Mouse (Mus musculus) urinary bladder, postnatal 14 days (tissue): ENCODE data around the gene Tesk2.
A peak's percentile ranks its signal among the peaks of the same experiment; 100 is the strongest.
"Not testable (repeated sequence)": the region's sequence is repeated elsewhere in the genome, so short reads cannot be mapped to it uniquely, and the experiment has no call there.

Experiments
- DNase-seq: peaks from one replicate; pipeline ENCODE4 v3.0.0; 2021; ENCODE audit warnings: low spot score

Tesk2 gene

DNA sequence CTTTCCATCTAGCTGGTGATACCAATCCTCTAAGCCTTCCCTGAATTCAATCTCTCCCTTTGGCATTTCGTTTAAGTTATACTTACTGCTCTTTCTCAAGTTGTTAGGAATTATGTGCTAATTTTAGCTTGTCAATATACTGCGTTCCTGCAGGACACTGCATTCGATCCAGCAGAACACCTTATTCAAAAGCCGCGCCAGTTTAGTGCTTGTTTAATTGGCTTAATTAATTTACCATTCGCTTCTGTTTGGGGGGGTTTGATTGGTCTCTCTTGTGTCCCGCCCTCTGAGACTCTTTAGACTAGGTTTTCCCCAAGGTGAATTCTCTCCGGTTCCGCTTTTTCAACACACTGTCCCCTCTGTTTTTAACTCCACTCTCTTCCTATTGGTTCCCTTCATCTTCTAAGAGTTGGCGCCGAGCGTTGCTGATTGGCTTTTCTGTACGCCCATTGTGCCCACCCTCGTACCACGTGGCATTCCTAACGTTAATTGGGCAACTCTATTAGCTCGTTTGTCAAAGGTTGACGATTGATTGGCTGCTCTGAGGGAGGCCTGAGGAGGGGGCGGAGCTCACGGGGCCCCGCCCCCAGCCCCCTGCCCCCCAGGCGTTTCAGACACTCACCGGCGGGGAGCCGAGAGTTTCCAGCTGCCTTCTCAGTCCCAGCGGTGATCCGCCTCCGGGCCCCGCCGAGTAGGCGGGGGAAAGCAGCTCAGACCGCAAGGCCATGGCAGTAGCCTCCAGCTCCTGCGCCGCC, at the start of gene Tesk2:
Gene Tesk2 (plus strand): TSS at position 606 of the 755 bp plus-strand sequence.
- peak; percentile 94 for DNase-seq

DNA sequence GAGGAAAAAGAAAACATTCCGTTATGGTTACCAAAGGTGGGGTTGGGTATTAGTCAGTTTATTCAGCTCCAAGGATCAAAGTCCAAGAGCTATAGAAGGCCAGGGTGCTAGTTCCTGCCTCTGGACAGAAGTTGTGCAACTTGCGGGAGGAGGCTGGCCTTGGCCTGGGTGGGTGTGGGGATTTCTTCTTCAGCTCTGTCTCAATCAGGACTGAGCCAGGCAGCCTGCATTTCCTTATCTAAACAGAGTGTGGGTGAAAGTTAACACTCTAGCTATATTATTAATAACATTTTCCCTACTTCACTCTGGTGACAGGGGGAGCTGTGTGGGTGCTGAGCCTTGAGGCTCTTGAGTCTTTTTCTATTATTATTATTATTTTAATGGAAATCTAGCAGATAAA, 48.0 kb upstream of the Tesk2 start:
- peak; percentile 60 for DNase-seq

DNA sequence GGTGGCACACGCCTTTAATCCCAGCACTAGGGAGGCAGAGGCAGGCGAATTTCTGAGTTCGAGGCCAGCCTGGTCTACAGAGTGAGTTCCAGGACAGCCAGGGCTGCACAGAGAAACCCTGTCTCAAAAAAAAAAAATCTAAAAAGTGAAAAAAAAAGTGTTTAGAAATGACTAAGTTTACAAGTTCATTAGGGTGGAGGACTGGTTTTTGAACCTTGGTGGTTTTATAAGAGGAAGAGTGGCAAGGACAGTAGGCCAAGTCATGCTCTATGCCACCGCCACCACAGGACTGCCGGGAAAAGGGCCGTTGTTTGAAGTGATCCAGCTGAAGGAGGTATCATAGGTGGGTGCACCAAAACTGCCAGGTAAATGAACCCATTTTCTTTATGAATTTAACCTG, 46.0 kb upstream of the Tesk2 start:
- not testable (repeated sequence) for DNase-seq

DNA sequence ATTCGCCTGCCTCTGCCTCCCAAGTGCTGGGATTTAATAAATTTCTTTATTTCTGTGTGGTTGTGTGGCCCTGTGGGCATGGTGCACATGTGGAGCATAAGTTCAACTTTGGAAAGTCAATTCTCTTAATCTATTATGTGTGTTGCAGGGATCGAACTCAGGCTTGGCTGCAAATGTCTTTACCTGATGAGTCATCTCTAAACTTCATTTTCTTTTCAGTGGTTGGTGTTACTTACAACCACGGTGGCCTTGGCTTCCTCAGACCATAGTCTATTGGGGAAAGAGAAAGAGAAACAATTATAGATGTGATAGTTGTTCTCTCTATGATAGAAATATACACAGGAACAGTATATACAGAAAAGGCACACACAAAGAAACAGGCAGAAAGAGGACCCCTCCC, 44.7 kb upstream of the Tesk2 start:
- no peak for DNase-seq

DNA sequence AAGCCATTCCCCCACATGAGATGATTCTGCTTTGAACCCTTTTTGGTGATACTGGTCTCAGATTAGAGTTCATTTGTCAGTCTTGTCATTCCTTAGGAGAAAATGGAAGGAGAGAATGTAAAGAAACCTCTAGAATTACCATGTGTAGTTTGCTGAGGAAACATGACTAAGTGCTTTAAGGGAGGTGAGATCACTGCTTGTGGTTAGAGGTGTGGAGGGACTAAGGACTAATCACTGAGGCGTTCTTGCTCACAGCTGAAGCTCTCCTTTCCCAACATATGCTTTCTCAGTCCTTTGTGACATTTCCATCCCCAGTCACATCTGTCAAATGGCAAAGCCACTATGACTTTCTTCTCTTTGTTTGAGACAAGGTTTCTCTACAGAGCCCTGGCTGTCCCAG, 42.9 kb upstream of the Tesk2 start:
- no peak for DNase-seq

DNA sequence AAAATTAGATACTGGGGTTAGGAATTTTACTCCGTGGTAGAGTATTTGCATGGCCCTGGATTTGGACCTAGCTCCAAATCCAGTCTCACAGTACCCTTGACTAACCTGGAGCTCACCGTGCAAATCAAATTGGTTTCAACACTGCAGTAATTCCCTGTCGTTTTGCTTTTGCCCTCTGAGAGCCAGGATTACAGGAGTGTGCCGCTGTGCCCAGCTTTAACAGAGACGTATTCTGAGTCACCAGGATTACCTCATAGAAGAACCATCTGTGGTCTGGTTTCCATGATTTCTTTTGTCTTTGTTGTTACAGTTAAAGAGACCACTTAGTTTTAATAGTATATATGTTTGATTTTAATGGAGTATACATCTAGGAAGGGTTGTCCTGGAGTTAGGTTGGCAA, 41.6 kb upstream of the Tesk2 start:
- no peak for DNase-seq

DNA sequence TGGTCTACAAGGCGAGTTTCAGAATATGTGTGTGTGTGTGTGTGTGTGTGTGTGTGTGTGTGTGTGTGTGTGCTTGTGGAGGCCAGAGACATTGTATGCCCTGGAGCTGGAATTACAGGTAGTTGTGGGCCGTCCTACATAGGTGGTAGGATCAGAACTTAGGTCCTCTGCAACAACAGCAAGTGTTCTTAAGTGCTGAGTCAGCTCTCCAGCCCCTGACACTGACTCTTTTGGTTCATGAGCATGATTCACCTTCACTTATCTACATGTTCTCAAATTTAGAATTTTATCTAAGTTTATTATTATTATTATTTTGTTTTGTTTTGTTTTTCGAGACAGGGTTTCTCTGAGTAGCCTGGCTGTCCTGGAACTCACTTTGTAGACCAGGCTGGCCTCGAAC, 40.2 kb upstream of the Tesk2 start:
- not testable (repeated sequence) for DNase-seq

DNA sequence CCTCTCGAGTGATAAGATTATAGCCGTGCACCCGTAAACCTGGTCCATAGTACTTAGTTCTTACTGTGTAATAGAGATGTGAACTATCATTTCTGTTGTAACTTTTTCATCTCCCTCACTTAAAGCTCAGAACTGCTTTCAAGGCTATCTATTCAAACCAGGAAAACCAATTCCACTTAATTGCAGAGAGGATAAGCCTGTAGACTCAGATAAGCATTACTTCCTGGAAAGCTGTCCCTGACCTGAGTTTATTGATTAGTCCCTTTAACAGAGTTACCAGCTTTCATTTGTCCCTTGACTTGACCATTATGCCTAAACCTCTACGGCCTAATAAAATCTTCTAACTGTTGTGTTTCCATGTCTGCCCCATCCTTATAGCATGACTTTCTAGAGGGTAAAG, 36.8 kb upstream of the Tesk2 start:
- DNase-seq, result no peak

DNA sequence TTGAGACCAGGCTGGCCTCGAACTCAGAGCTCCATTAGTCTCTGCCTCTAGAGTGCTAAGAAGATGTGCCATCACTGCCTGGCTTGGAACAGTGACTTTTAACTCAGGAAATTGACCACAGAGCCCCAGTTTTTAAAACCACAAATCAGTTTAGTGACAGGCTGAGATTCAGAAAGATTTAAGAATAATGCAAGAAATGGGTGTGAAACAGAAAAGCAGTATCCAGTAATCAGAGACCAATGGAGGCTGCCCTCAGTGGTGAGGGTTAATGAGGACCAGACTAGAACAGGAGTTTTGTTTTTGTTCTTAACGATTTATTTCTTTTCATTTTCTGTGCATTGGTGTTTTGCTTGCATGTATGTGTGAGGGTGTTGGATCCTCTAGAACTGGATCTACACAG, 36.1 kb upstream of the Tesk2 start:
- DNase-seq, result no peak

DNA sequence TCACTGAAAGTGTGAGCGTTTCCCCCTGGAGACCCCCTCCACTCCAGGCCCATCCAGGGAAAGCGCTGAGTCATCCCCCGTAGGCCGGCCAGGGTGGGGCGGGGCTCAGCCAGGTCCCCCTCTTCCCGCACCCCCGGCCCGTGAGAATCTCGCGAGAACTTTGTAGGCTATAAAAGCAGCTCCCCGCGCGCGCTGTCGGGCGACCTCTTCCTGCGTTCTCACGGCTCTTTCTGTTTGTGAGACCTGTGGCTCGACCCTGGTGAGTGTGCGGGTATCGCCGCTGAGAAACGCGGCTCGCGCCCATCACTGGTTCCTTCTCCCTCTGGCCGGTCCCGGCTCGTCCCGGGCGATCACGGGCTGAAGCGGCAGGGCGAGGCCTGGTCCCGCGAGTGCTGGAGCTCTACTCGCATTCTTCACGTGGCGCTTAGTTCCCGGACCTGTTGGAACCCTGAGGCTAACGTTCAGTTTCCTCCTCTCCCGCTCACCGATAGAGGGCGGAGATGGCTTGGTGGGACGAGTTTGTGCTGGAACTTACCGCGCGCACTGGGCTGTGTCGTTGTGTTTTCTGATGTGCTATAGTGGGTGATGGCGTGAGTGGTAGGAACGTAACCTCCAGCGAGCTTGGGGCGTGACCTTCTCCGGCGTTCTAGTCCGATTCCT, 35.2 kb upstream of the Tesk2 start, which contains the start of gene Prdx1:
Gene Prdx1 (plus strand): TSS at position 143 of the 660 bp plus-strand sequence.
- peak; percentile 96 for DNase-seq

DNA sequence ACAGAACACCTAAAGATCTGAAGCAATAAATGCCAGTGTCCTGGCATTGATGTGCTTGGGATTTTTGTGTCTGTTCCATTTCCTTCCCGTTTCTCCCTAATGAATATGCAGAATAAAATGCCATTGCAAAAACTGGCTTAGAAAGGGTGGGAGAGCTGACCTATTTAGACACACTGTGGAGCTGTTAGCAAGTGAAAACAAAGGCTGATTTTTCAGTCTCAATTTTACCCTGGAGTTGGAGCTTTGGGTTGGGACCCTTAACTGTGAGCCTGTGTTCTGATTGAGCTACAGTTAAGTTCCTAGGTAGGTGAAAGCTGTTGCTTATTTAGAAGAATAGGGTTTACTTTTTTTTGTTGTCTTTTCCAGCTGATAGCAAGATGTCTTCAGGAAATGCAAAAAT, 33.7 kb upstream of the Tesk2 start:
- DNase-seq, result no peak

DNA sequence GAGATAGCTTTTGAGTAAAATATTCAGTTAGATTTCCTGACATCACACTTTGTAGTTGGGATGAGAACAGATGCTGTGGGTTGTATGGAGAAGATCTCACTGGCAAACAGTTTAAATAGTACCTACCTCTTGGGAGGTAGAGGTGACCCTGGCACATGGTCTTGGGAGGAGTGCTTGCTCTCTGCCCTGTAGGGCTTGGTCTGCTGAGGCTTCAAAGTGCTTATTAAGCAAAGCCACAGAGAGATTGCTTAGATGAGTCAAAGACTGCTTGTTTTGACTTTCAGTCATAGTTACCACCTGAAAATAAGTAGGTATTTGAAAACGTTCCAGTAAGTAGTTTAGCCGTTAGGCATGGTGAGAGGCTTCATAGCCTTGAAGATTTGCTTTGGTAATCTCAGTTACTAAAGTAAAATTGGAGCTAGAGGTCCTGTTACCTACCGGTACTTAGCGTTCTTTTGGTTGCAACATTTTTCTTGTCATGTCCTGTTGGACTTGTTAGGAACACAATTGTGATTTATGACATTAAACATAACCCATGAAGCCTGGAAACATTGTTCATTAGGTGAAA, 31.4 kb upstream of the Tesk2 start:
- DNase-seq, result no peak

DNA sequence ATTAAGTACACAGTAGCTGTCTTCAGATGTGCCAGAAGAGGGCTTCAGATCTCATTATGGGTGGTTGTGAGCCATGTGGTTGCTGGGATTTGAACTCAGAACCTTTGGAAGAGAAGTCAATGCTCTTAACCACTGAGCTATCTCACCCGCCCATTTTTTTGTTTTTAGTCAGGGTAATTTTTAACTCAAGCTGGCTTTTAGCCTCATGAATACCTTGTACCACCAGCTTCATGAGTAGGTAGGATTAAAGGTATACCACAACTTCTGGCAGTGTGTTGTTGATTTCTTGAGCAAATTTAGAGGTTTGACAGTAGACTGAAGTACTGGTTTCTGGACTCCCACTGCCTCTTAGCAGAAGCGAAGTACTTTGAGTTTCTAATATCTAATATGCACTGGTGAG, 28.6 kb upstream of the Tesk2 start:
- DNase-seq, result no peak

DNA sequence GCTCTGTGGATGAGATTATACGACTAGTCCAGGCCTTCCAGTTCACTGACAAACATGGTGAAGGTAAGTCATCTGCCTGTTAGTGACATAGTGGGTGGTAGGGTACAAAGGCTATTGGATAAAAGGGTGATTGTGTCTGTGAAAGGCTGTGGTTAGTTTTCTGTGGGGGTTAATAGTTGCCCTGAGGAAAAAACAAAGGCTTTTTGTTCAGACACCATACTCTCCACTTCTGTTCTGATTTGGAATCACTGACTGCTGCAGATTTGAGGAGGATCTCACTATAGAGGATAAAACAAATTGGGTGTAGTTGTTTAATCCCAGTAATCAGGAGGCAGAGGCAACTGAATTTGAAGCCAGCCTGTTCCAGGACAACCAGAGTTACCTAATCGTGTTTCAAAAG, 27.0 kb upstream of the Tesk2 start:
- no peak for DNase-seq

DNA sequence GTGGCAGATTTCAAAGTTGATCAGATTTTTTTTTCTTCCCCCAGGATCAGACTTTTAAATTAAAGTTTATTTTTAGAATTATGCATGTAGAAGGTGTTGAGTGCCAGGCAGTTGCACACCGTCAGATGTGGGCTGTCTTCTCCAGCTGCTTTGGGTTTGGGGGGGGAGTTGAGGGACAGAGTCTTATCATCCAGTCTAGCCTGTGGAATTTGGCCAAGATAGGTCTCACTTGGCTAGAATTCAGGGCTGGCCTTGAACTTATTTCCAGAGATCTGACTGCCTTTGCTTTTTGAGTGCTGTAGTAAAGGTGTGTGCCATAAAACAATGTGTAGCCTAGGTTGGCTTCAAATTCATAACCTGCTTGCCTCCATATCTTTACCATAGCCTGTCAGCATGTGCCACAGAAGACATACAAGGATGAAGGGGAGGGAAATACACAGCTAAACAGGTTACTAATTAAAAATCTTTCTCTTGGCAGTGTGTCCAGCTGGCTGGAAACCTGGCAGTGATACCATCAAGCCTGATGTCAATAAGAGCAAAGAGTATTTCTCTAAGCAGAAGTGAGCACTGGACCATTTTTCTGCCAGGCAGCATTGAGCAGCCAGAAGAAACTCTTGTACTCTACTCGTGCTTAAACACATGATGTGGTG, 21.9 kb upstream of the Tesk2 start:
- no peak for DNase-seq

DNA sequence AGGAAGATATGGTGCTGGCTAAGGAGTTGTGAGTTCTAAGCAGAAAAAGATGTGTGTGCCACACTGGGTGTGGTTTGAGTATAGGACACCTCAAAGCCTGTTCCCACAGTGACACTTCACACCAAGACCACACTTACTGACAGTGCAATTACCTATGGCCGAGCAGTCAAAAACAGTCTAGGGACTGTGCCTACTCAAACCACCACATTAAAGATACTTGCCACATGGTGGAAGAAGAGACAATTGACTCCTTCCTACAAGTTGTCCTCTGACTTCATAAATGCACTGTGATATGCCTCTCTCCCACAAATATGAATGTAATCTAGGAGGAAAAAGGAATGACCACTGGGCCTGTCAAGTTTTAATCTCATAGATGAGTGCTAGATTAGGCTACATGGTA, 19.8 kb upstream of the Tesk2 start:
- no peak for DNase-seq

DNA sequence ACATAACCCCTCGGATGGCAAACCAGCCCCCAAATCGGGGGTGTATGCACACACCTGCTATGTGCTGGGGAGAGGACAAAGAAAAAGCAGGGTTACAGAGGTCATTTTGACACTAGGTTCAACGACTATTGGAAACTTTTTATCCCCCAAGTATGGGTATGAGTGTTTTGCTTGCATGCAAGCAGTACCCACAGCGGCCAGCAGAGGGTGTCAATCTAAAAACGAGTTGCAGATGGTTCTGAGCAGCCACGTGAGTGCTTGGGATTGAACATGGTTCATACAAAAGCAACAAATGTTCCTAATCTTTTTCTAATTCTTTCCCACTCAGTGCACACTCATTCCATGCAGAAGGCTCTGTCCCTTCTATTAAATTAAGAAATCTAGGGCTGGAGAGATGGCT, 16.9 kb upstream of the Tesk2 start:
- DNase-seq, result peak; percentile 77

DNA sequence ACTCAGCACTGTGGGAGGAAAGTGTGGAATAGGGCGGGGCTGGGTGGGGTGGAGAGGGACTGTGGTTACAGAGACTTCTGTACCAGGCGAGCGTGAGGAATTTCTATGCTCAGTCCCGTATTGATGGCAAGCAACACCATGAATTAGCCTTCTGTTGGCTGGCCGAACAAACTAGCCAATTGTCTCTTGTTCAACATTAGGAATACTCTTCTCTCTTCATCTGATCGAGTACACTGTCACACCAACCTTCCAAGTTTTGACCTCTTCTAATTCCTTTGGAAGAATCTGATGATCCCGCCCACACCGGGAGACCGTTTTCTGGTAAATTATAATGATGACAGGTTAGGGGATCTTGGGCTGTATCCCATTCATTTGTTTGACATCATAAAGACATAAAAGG, 13.1 kb upstream of the Tesk2 start:
- DNase-seq, result no peak

DNA sequence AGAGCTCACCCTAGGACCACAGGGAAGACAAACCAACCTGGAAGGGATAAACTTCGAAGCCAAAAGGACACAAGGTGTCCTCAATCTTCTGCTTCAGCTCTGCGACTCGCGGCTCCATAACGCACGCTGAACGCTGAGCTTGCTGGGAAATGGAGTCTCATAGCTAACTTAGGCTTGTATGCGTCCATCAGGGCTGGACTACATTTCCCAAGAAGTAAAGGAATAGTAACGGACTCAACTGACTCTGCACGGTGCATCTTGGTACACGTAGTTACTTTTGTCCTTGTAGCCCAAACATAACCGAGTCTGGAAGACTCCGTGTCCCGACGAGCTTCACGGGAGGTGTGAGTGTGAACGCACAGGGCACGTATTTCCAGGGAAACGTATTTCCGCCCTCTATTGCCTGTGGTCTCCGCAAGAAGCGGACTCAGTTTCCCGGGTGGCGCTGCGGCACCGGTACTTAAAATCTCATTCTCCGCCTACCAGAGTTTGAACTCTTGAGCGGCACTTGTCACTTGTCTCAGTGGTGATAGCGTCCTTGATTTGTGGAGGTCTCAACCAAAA, 12.5 kb upstream of the Tesk2 start, which contains the start of the genes Mmachc and Ccdc163:
Gene Mmachc (minus strand): TSS at position 206 of the 564 bp plus-strand sequence.
Gene Ccdc163 (plus strand): TSS at position 309 of the 564 bp plus-strand sequence.
- peak; percentile 91 for DNase-seq

DNA sequence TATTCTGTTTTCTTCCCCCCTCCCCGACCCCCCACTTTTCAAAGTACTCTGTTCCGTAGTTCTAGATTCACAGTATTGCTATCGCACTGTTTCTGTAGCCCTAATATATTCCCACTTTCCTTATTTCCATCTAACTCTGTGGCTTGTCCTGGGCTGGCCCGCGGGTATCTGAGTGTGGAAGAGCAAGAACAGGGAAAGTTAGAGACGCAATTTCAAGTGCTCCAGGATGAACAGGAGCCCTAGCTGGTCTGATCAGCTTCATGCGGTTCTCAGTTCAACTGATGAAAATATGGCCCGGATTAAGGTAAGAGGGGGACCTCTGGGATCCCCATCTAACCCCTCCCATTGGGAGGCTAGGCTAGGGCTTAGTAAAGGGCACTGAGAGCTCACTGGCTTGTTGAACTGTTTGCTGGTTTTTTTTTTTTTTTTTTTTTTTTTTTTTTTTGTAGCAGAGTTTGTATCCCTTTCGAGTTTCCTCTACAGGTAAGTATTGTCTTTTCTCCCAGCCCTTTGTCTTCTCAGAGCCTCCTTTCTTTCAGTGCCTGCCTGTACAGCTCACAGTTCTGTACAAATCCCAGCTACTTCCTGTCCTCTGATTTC, 11.9 kb upstream of the Tesk2 start:
- DNase-seq, result no peak

DNA sequence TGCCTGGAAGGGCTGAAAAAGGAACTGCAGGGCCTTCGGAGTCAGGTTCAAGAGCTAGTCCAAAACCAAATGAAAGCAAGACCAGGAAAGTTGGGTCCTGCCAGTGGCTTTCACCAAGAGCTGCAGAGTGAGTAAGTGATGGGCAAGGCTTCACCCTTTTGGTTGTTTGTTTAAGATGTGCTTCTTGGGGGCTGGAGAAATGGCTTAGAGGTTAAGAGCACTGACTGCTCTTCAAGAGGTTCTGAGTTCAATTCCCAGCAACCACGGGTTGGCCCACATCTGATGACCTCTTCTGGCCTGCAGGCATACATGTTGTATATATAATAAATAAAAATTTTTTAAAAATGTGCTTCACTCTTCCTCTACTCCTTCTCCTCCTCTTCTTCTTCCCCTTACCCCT, 10.6 kb upstream of the Tesk2 start:
- DNase-seq, result no peak

DNA sequence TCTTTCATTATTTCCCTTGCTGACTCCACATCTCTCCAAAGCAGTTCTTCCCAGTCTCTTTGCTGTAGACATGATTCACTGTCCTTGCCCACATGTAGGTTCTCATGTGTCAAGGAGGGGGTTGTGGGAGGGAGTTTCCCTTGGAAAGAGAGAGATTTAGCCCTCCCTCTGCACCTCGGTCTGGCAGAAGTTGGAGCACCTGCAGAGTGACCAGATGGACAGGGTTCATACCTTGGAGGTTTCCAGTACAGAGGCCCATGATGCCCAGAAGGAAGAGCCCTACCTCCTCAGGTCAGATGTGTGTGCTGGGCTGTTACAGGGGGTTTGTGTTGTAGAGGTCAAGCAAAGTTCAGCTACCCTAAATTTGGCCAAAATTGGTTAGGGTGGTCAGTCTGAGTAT, 8.2 kb upstream of the Tesk2 start:
- DNase-seq, result no peak
